Mouse (Mus musculus): ENCODE data around the gene Gal3st1. TPM values are rescaled to one million over a fixed set of nuclear protein-coding genes. Genes with fewer than 3 reads are reported as not detected.

The Gal3st1 gene
- polyA plus RNA-seq, 1 experiment from 2014 or later = 5.5 TPM

- H3K4me2 ChIP-seq = peak within 1 kb of the TSS; percentile 83
- peak within 1 kb of the TSS; percentile 58 for H3K27ac ChIP-seq
These were observed 19.6 kb upstream of the Gal3st1 start, which contains the start of gene Pes1 for GRCm38 (mm10) chr11:3963610-3964415. Pes1 (plus strand) TSS chr11:3963975.

GRCm38 (mm10) chr11:3964416-3965172, 18.8 kb upstream of the Gal3st1 start:
- H3K27me3 ChIP-seq (replicated peaks) = no peaks in the 10 kb centered on the region
- H3K4me1 ChIP-seq = peaks cover 25% of the 10 kb centered on the region
- peak overlapping the region; percentile 70 for H3K9ac ChIP-seq
- H3K4me2 ChIP-seq = peak overlapping the region; percentile 83
- peak overlapping the region; percentile 82 for H3K4me3 ChIP-seq
- no peak for ATAC-seq (replicated peaks)
- peak overlapping the region; percentile 58; the same call in 1 of the 2 replicates for H3K27ac ChIP-seq
- 14% methylated on average over 11 of the region's 11 CpGs for WGBS
- H3K36me3 ChIP-seq (replicated peaks) = 0 out of 2 replicates have a peak, but pooled peaks cover 8% of the 10 kb centered on the region
- H3K9me3 ChIP-seq = no peaks in the 10 kb centered on the region

More at GRCm38 (mm10) chr11:3963610-3964415, 19.6 kb upstream of the Gal3st1 start, which contains the start of gene Pes1:
- H3K9ac ChIP-seq = peak within 1 kb of the TSS; percentile 70
- H3K9me3 ChIP-seq = no peaks in the 10 kb centered on the region
- peak within 1 kb of the TSS; percentile 82 for H3K4me3 ChIP-seq
- H3K4me1 ChIP-seq = peaks cover 25% of the 10 kb centered on the region
- ATAC-seq (replicated peaks) = peak; percentile 95
- H3K27me3 ChIP-seq (replicated peaks) = no peaks in the 10 kb centered on the region
- 0 out of 2 replicates have a peak, but pooled peaks cover 7% of the 10 kb centered on the region for H3K36me3 ChIP-seq (replicated peaks)
- WGBS = under 1% methylated on average over 31 of the region's 31 CpGs

- no peaks in the 10 kb centered on the region for H3K9me3 ChIP-seq
- no peaks in the 10 kb centered on the region for H3K27me3 ChIP-seq (replicated peaks)
- peaks cover 16% of the 10 kb centered on the region for H3K4me1 ChIP-seq
- H3K36me3 ChIP-seq (replicated peaks) = peaks cover 45% of the 10 kb centered on the region
- 85% methylated on average over 3 of the region's 3 CpGs for WGBS
- no peak for ATAC-seq (replicated peaks)
- no peak overlapping the region for H3K4me2 ChIP-seq
- no peak overlapping the region for H3K4me3 ChIP-seq
- H3K9ac ChIP-seq = no peak overlapping the region
- H3K27ac ChIP-seq = no peak overlapping the region
These were observed 13.6 kb upstream of the Gal3st1 start for GRCm38 (mm10) chr11:3969837-3970236.

- no peaks in the 10 kb centered on the region for H3K9me3 ChIP-seq
- no peak for ATAC-seq (replicated peaks)
- H3K4me2 ChIP-seq = no peak overlapping the region
- 97% methylated on average over 7 of the region's 7 CpGs for WGBS
- H3K4me1 ChIP-seq = peaks cover 11% of the 10 kb centered on the region
- no peaks in the 10 kb centered on the region for H3K27me3 ChIP-seq (replicated peaks)
- no peak overlapping the region for H3K27ac ChIP-seq
- no peak overlapping the region for H3K4me3 ChIP-seq
- peaks cover 50% of the 10 kb centered on the region for H3K36me3 ChIP-seq (replicated peaks)
- H3K9ac ChIP-seq = no peak overlapping the region
These were observed 13.1 kb upstream of the Gal3st1 start for GRCm38 (mm10) chr11:3970361-3970760.

GRCm38 (mm10) chr11:3973081-3973480, 10.4 kb upstream of the Gal3st1 start:
- no peak for ATAC-seq (replicated peaks)
- Histone ChIP-seq H3K9me3 (no peaks in the 10 kb centered on the region), H3K4me3 (no peak overlapping the region), H3K4me2 (no peak overlapping the region), H3K27me3 (replicated peaks) (no peaks in the 10 kb centered on the region), H3K9ac (no peak overlapping the region), H3K4me1 (no peaks in the 10 kb centered on the region), H3K36me3 (replicated peaks) (peaks cover 74% of the 10 kb centered on the region), H3K27ac (no peak overlapping the region)
- WGBS = 94% methylated on average over 7 of the region's 7 CpGs

- 63% methylated on average over 3 of the region's 3 CpGs for WGBS
- Histone ChIP-seq H3K4me1 (no peaks in the 10 kb centered on the region), H3K27ac (no peak overlapping the region), H3K27me3 (replicated peaks) (no peaks in the 10 kb centered on the region), H3K4me3 (no peak overlapping the region), H3K9me3 (no peaks in the 10 kb centered on the region), H3K9ac (no peak overlapping the region), H3K4me2 (no peak overlapping the region), H3K36me3 (replicated peaks) (peaks cover 81% of the 10 kb centered on the region)
- no peak for ATAC-seq (replicated peaks)
These were observed 9.1 kb upstream of the Gal3st1 start for GRCm38 (mm10) chr11:3974311-3974710.

GRCm38 (mm10) chr11:3976678-3977077, 6.8 kb upstream of the Gal3st1 start, which contains the start of gene 4930556J24Rik:
4930556J24Rik (minus strand) TSS chr11:3976778.
- no peak within 1 kb of the TSS for H3K4me2 ChIP-seq
- H3K9me3 ChIP-seq = no peaks in the 10 kb centered on the region
- peaks cover 77% of the 10 kb centered on the region for H3K36me3 ChIP-seq (replicated peaks)
- H3K9ac ChIP-seq = no peak within 1 kb of the TSS
- ATAC-seq (replicated peaks) = no peak
- H3K4me3 ChIP-seq = no peak within 1 kb of the TSS
- H3K27me3 ChIP-seq (replicated peaks) = no peaks in the 10 kb centered on the region
- no peaks in the 10 kb centered on the region for H3K4me1 ChIP-seq
- WGBS = 94% methylated on average over 6 of the region's 6 CpGs
- H3K27ac ChIP-seq = no peak within 1 kb of the TSS

GRCm38 (mm10) chr11:3978421-3978820, 5.0 kb upstream of the Gal3st1 start:
- Histone ChIP-seq H3K4me2 (no peak overlapping the region), H3K9me3 (no peaks in the 10 kb centered on the region), H3K27me3 (replicated peaks) (no peaks in the 10 kb centered on the region), H3K9ac (no peak overlapping the region), H3K4me1 (peaks cover 5% of the 10 kb centered on the region), H3K4me3 (no peak overlapping the region), H3K36me3 (replicated peaks) (peaks cover 61% of the 10 kb centered on the region), H3K27ac (no peak overlapping the region)
- no peak for ATAC-seq (replicated peaks)
- WGBS = 93% methylated on average over 5 of the region's 5 CpGs

GRCm38 (mm10) chr11:3981536-3981935, 1.9 kb upstream of the Gal3st1 start:
- 79% methylated on average over 6 of the region's 6 CpGs for WGBS
- Histone ChIP-seq H3K4me3 (no peak overlapping the region), H3K27me3 (replicated peaks) (no peaks in the 10 kb centered on the region), H3K4me1 (peaks cover 7% of the 10 kb centered on the region), H3K9ac (no peak overlapping the region), H3K4me2 (no peak overlapping the region), H3K27ac (no peak overlapping the region), H3K36me3 (replicated peaks) (peaks cover 36% of the 10 kb centered on the region), H3K9me3 (no peaks in the 10 kb centered on the region)
- ATAC-seq (replicated peaks) = no peak

GRCm38 (mm10) chr11:3982275-3983209, 894 bp upstream of the Gal3st1 start:
- WGBS = 73% methylated on average over 7 of the region's 7 CpGs
- Histone ChIP-seq H3K9ac (no peak overlapping the region), H3K27ac (no peak overlapping the region), H3K9me3 (no peaks in the 10 kb centered on the region), H3K4me3 (peak overlapping the region; percentile 40; the same call in 1 of the 2 replicates), H3K36me3 (replicated peaks) (peaks cover 26% of the 10 kb centered on the region), H3K27me3 (replicated peaks) (no peaks in the 10 kb centered on the region), H3K4me1 (peaks cover 7% of the 10 kb centered on the region), H3K4me2 (peak overlapping the region; percentile 62)
- ATAC-seq (replicated peaks) = peak; percentile 19; the same call in 1 of the 2 replicates

- H3K27me3 ChIP-seq (replicated peaks) = no peaks in the 10 kb centered on the region
- H3K27ac ChIP-seq = no peak overlapping the region
- peaks cover 7% of the 10 kb centered on the region for H3K4me1 ChIP-seq
- 11% methylated on average over 15 of the region's 15 CpGs for WGBS
- H3K9ac ChIP-seq = peak overlapping the region; percentile 51
- H3K36me3 ChIP-seq (replicated peaks) = peaks cover 11% of the 10 kb centered on the region; the same call in 1 of the 2 replicates
- H3K4me2 ChIP-seq = peak overlapping the region; percentile 62
- H3K9me3 ChIP-seq = no peaks in the 10 kb centered on the region
- H3K4me3 ChIP-seq = peak overlapping the region; percentile 40
- ATAC-seq (replicated peaks) = peak; percentile 60
These were observed 668 bp downstream of the Gal3st1 start for GRCm38 (mm10) chr11:3983863-3984745.
